ENCODE assay signal across 11 mouse cellular contexts in genomic region chr2:178337878-178338277, GRCm38 (mm10).
DNase-seq lines count a peak whose midpoint lies in the region; TF ChIP-seq lines count a peak whose summit lies in the region.
"Had no signal": no experiment of that assay in that cellular context is flagged by ENCODE, and none has a peak within 500 bp of the region (broad histone marks: within the 10 kb centered on the region; RNA-seq: fewer than 3 reads in every experiment).

No protein-coding gene starts in this region.

- no peak overlapping the region for H3K4me3 ChIP-seq in gastrocnemius, adult 2 months
- H3K4me3 ChIP-seq in lung, adult 2 months (replicated peaks; ENCODE audit: extremely low read depth, low read depth, low read length), result no peak overlapping the region
- H3K4me3 ChIP-seq: lung, embryonic 15.5 days had no signal

- no peak for TF ChIP-seq POLR2A in lung, adult 2 months (IDR thresholded peaks at IDR 0.05; ENCODE audit: borderline replicate concordance, extremely low read depth, low read depth, low read length)

- intact Hi-C loops in gastrocnemius, adult 2 months (cut with DNase I), result loop anchor here (2.0 kb wide), 1 partner anchor 51 kb away; no protein-coding TSS in a partner anchor

- H3K4me1 ChIP-seq in lung, adult 2 months (ENCODE audit: control insufficient read depth, insufficient read depth, low read length), result no peaks in the 10 kb centered on the region
- H3K4me1 ChIP-seq: lung, embryonic 15.5 days had no signal

- TF ChIP-seq CTCF in gastrocnemius, adult 2 months (IDR thresholded peaks at IDR 0.05), result peak; percentile 59
- 0 out of 2 replicates have a peak, but pooled peaks have one; percentile 1 for TF ChIP-seq CTCF in lung, adult 2 months (IDR thresholded peaks at IDR 0.05; ENCODE audit: insufficient read depth, low read length)

- 20% methylated on average over 1 of the region's 1 CpGs for WGBS in lung, adult 2 months

- no peak for DNase-seq in gastrocnemius, adult 2 months
- no peak for DNase-seq in gastrocnemius, adult 18-20 months (ENCODE audit: low spot score)
- DNase-seq in lung, adult 2 months, result no peak
- DNase-seq in lung, postnatal 14 days, result no peak
- DNase-seq in Muller cell, postnatal 12 days (ENCODE audit: inconsistent ontology term), result peak; percentile 1
- peak; percentile 34 for DNase-seq in retina, postnatal 1 day
- no peak for DNase-seq in urinary bladder, postnatal 36 days (ENCODE audit: low spot score in 2 of 2)
- DNase-seq: adrenal gland, postnatal 10 days; cerebellum, adult 11-12 months; left cerebral cortex, postnatal 4 days had no signal

- no peak overlapping the region for H3K27ac ChIP-seq in gastrocnemius, adult 2 months
- H3K27ac ChIP-seq: lung, embryonic 15.5 days had no signal

Comparison
In these comparisons a context has a peak if more than half of its experiments do, and no peak if none do; other contexts are left out.
1. DNase-seq: peak in Muller cell, postnatal 12 days (single experiment) and retina, postnatal 1 day (single experiment); none in gastrocnemius, adult 2 months (single experiment), gastrocnemius, adult 18-20 months (single experiment), lung, adult 2 months (single experiment), lung, postnatal 14 days (single experiment) and urinary bladder, postnatal 36 days (0 of 2).